Mouse (Mus musculus): ENCODE measurements around the gene Cyth1. TPM values are rescaled to one million over a fixed set of nuclear protein-coding genes. Genes with fewer than 3 reads are reported as not detected.

The Cyth1 gene
- polyA plus RNA-seq, 1 experiment = 16.1 TPM

DNA sequence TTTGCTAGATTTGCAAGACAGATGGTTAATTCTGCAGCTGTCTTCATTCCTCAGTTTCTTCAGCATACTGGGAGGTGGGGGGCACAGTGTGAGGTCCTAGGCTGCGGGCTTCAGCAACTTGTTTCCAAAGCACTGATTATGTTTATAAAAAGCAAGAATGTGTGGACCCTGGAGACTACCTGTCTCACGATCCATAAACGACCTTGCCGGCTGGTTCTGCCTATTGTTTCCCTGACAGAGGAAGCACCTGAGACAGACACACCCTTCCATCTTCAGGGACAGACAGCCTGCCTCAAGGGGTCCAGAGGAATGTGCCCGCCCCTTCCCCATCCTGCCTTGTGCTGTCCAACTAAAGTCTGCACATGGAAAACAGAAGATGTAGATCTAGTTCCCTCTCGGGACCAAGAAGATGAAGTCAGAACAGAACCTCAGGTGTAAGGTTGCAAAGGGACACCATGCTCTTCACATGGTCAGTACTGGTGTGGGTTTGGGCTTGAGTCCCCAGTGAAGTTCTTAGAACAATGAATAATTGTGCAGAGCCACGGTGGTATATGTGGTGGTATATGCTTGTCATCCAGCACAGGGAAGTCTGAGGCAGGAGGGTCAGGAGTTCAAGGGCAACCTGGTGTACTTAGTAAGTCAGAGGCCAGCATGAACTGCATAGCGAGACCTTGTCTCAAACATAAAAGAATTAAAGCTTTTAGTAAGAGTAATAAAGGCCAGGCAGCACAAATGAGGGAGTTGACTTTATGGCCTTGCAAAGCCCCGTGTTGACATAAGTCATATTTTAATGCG is 107.4 kb downstream of the Cyth1 start:
- Histone ChIP-seq H3K4me3 (no peak overlapping the region), H3K4me2 (ENCODE audit: low read depth) (no peak overlapping the region), H3ac (ENCODE audit: control insufficient read depth, insufficient read length) (no peak overlapping the region), H3K36me3 (ENCODE audit: control insufficient read depth, insufficient read depth) (no peaks in the 10 kb centered on the region), H3K27me3 (ENCODE audit: control insufficient read depth, insufficient read depth, insufficient read length) (no peaks in the 10 kb centered on the region), H3K79me2 (ENCODE audit: control insufficient read depth, insufficient read depth) (no peaks in the 10 kb centered on the region)
- TF ChIP-seq TCF3 (IDR thresholded peaks at IDR 0.05; ENCODE audit: insufficient read length, low read depth) = no peak
- TF ChIP-seq CEBPB (IDR thresholded peaks at IDR 0.05; ENCODE audit: insufficient read depth, poor library complexity, severe bottlenecking) = no peak
- no peak for TF ChIP-seq MYOG (IDR thresholded peaks at IDR 0.05; ENCODE audit: control insufficient read depth in 1 of 3, insufficient read depth in 1 of 3, insufficient read length in 2 of 3, low read depth in 2 of 3)
- no peak for TF ChIP-seq MAX (IDR thresholded peaks at IDR 0.05; ENCODE audit: low read depth)
- no peak for TF ChIP-seq MYOD1 (IDR thresholded peaks at IDR 0.05; ENCODE audit: control insufficient read depth in 1 of 3, insufficient read length in 2 of 3, low read depth in 2 of 3)
- no peak for TF ChIP-seq POLR2AphosphoS2 (IDR thresholded peaks at IDR 0.05; ENCODE audit: insufficient read length, low read depth)
- no peak for TF ChIP-seq POLR2A (IDR thresholded peaks at IDR 0.05; ENCODE audit: insufficient read length, low read depth)
- TF ChIP-seq USF1 (IDR thresholded peaks at IDR 0.05; ENCODE audit: low read depth) = no peak
- no peak for TF ChIP-seq REST (IDR thresholded peaks at IDR 0.05; ENCODE audit: insufficient read depth, insufficient read length)
- TF ChIP-seq E2F4 (IDR thresholded peaks at IDR 0.05; ENCODE audit: insufficient read depth) = no peak
- no peak for TF ChIP-seq TCF12 (IDR thresholded peaks at IDR 0.05; ENCODE audit: insufficient read depth, poor library complexity, severe bottlenecking)

DNA sequence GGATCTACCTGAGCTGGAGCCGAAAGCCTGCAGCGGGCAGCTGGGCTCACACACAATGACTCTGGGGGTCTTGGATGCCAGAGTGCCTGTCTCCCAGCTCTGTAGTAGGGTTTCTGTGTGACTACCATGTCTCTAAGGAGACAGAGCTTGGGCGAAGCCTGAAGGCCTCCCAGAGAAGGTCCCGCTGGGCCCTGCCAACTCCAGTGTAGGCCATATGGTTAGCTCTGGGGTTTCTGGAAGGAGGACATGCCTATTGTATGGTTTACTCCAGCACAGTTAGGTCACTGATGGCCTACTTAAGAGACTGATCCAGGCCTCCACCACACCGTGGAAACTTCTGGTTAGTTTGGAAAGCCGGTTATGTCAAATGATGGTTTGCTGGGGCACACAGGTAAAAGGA is 110.0 kb downstream of the Cyth1 start:
- Histone ChIP-seq H3K4me2 (ENCODE audit: low read depth) (no peak overlapping the region), H3ac (ENCODE audit: control insufficient read depth, insufficient read length) (no peak overlapping the region), H3K79me2 (ENCODE audit: control insufficient read depth, insufficient read depth) (no peaks in the 10 kb centered on the region), H3K36me3 (ENCODE audit: control insufficient read depth, insufficient read depth) (no peaks in the 10 kb centered on the region), H3K27me3 (ENCODE audit: control insufficient read depth, insufficient read depth, insufficient read length) (no peaks in the 10 kb centered on the region), H3K4me3 (no peak overlapping the region)
- TF ChIP-seq TCF3 (IDR thresholded peaks at IDR 0.05; ENCODE audit: insufficient read length, low read depth) = no peak
- TF ChIP-seq POLR2A (IDR thresholded peaks at IDR 0.05; ENCODE audit: insufficient read length, low read depth) = no peak
- TF ChIP-seq MYOG (IDR thresholded peaks at IDR 0.05; ENCODE audit: control insufficient read depth in 1 of 3, insufficient read depth in 1 of 3, insufficient read length in 2 of 3, low read depth in 2 of 3) = no peak
- no peak for TF ChIP-seq CEBPB (IDR thresholded peaks at IDR 0.05; ENCODE audit: insufficient read depth, poor library complexity, severe bottlenecking)
- TF ChIP-seq TCF12 (IDR thresholded peaks at IDR 0.05; ENCODE audit: insufficient read depth, poor library complexity, severe bottlenecking) = no peak

GRCm38 (mm10) chr11:118136172-118136632 is 112.2 kb downstream of the Cyth1 start:
- no peak overlapping the region for H3ac ChIP-seq (ENCODE audit: control insufficient read depth, insufficient read length)
- H3K27me3 ChIP-seq (ENCODE audit: control insufficient read depth, insufficient read depth, insufficient read length) = no peaks in the 10 kb centered on the region
- H3K4me2 ChIP-seq (ENCODE audit: low read depth) = no peak overlapping the region
- no peak overlapping the region for H3K4me3 ChIP-seq
- H3K79me2 ChIP-seq (ENCODE audit: control insufficient read depth, insufficient read depth) = no peaks in the 10 kb centered on the region
- no peaks in the 10 kb centered on the region for H3K36me3 ChIP-seq (ENCODE audit: control insufficient read depth, insufficient read depth)
- TF ChIP-seq CEBPB (IDR thresholded peaks at IDR 0.05; ENCODE audit: insufficient read depth, poor library complexity, severe bottlenecking) (no peak), MYOG (IDR thresholded peaks at IDR 0.05; ENCODE audit: control insufficient read depth in 1 of 3, insufficient read depth in 1 of 3, insufficient read length in 2 of 3, low read depth in 2 of 3) (no peak), TCF12 (IDR thresholded peaks at IDR 0.05; ENCODE audit: insufficient read depth, poor library complexity, severe bottlenecking) (no peak), MYOD1 (IDR thresholded peaks at IDR 0.05; ENCODE audit: control insufficient read depth in 1 of 3, insufficient read length in 2 of 3, low read depth in 2 of 3) (no peak), TCF3 (IDR thresholded peaks at IDR 0.05; ENCODE audit: insufficient read length, low read depth) (no peak), SRF (IDR thresholded peaks at IDR 0.05; ENCODE audit: control insufficient read depth, insufficient read length, low read depth) (no peak), USF1 (IDR thresholded peaks at IDR 0.05; ENCODE audit: low read depth) (no peak), E2F4 (IDR thresholded peaks at IDR 0.05; ENCODE audit: insufficient read depth) (no peak), MAX (IDR thresholded peaks at IDR 0.05; ENCODE audit: low read depth) (no peak), REST (IDR thresholded peaks at IDR 0.05; ENCODE audit: insufficient read depth, insufficient read length) (no peak), POLR2A (IDR thresholded peaks at IDR 0.05; ENCODE audit: insufficient read length, low read depth) (no peak), POLR2AphosphoS2 (IDR thresholded peaks at IDR 0.05; ENCODE audit: insufficient read length, low read depth) (no peak)

DNA sequence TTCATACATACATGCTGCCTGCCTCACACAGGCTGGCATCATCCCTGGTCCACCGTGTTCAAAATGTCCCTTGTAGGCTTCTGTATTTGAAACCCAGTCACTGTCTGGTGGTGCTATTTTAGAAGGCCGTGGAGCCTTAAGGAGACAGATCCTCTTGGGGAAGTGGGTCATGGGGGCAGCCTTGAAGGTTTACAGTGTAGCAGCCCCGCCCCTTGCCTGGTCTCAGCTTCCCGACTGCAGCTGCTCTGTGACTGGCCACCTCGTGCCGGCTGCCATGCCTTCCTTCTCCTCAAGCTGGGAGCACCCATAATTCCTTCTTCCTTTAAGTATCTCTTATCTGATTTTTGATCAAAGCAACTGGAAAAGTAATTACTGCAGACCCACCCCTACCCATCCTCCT is 113.1 kb downstream of the Cyth1 start:
- no peaks in the 10 kb centered on the region for H3K27me3 ChIP-seq (ENCODE audit: control insufficient read depth, insufficient read depth, insufficient read length)
- H3ac ChIP-seq (ENCODE audit: control insufficient read depth, insufficient read length) = no peak overlapping the region
- no peak overlapping the region for H3K4me2 ChIP-seq (ENCODE audit: low read depth)

More for the DNA sequence above, 113.1 kb downstream of the Cyth1 start:
- Histone ChIP-seq H3K79me2 (ENCODE audit: control insufficient read depth, insufficient read depth) (no peaks in the 10 kb centered on the region), H3K36me3 (ENCODE audit: control insufficient read depth, insufficient read depth) (no peaks in the 10 kb centered on the region), H3K4me3 (no peak overlapping the region)
- TF ChIP-seq MYOD1 (IDR thresholded peaks at IDR 0.05; ENCODE audit: control insufficient read depth in 1 of 3, insufficient read length in 2 of 3, low read depth in 2 of 3) = no peak
- no peak for TF ChIP-seq USF1 (IDR thresholded peaks at IDR 0.05; ENCODE audit: low read depth)
- no peak for TF ChIP-seq POLR2AphosphoS2 (IDR thresholded peaks at IDR 0.05; ENCODE audit: insufficient read length, low read depth)
- TF ChIP-seq TCF3 (IDR thresholded peaks at IDR 0.05; ENCODE audit: insufficient read length, low read depth) = no peak
- TF ChIP-seq MAX (IDR thresholded peaks at IDR 0.05; ENCODE audit: low read depth) = no peak
- TF ChIP-seq POLR2A (IDR thresholded peaks at IDR 0.05; ENCODE audit: insufficient read length, low read depth) = no peak
- no peak for TF ChIP-seq REST (IDR thresholded peaks at IDR 0.05; ENCODE audit: insufficient read depth, insufficient read length)
- TF ChIP-seq SRF (IDR thresholded peaks at IDR 0.05; ENCODE audit: control insufficient read depth, insufficient read length, low read depth) = no peak
- no peak for TF ChIP-seq CEBPB (IDR thresholded peaks at IDR 0.05; ENCODE audit: insufficient read depth, poor library complexity, severe bottlenecking)
- no peak for TF ChIP-seq E2F4 (IDR thresholded peaks at IDR 0.05; ENCODE audit: insufficient read depth)
- no peak for TF ChIP-seq MYOG (IDR thresholded peaks at IDR 0.05; ENCODE audit: control insufficient read depth in 1 of 3, insufficient read depth in 1 of 3, insufficient read length in 2 of 3, low read depth in 2 of 3)
- no peak for TF ChIP-seq TCF12 (IDR thresholded peaks at IDR 0.05; ENCODE audit: insufficient read depth, poor library complexity, severe bottlenecking)

Data from myocyte (in vitro differentiated cells).